Mouse (Mus musculus) neural tube, embryonic 12.5 days (tissue): ENCODE measurements at regions not wholly inside any gene's neighbourhood (a gene's known extent, or its start where the extent isn't known, plus 50 kb on each side); places are given as distances from the start of the nearest gene placed in this dataset.
A peak's percentile ranks its signal among the peaks of the same experiment; 100 is the strongest.

Source experiments
- ATAC-seq: fragments of 200-750 bp; cut with Nextera tagmentation; 2 replicates; pipeline ENCODE4 v1.8.0; 2017; ENCODE audit warnings: low read depth, mild to moderate bottlenecking, moderate TSS enrichment, moderate library complexity; ENCODE audit not compliant: low FRiP score
- H3K27ac ChIP-seq: fragments of 300-500 bp; sonication (generic); 2 replicates; pipeline ENCODE4 v1.5.1; 2016
- H3K27me3 ChIP-seq: fragments of 300-500 bp; sonication (generic); replicated peaks from 2 replicates; pipeline ENCODE4 v1.6.1; 2016; ENCODE audit warnings: mild to moderate bottlenecking
- H3K36me3 ChIP-seq: fragments of 300-500 bp; sonication (generic); 2 replicates; pipeline ENCODE4 v1.6.1; 2016; ENCODE audit warnings: mild to moderate bottlenecking
- H3K4me1 ChIP-seq: fragments of 300-500 bp; sonication (generic); 2 replicates; pipeline ENCODE4 v1.6.1; 2016
- H3K4me2 ChIP-seq: fragments of 300-500 bp; sonication (generic); replicated peaks from 2 replicates; pipeline ENCODE4 v1.6.1; 2016; ENCODE audit warnings: mild to moderate bottlenecking
- H3K4me3 ChIP-seq: fragments of 300-500 bp; sonication (generic); 2 replicates; pipeline ENCODE4 v1.5.1; 2016
- H3K9ac ChIP-seq: fragments of 300-500 bp; sonication (generic); 2 replicates; pipeline ENCODE4 v1.6.1; 2016; ENCODE audit warnings: mild to moderate bottlenecking
- H3K9me3 ChIP-seq: fragments of 300-500 bp; sonication (generic); 2 replicates; pipeline ENCODE4 v1.6.1; 2016; ENCODE audit warnings: mild to moderate bottlenecking
- WGBS: fragments of 180-500 bp; shearing (Covaris S2); methylation state at CpG from one replicate; pipeline ENCODE4 v1.1.7; 2016; 5-methylcytosine and 5-hydroxymethylcytosine counted together

DNA sequence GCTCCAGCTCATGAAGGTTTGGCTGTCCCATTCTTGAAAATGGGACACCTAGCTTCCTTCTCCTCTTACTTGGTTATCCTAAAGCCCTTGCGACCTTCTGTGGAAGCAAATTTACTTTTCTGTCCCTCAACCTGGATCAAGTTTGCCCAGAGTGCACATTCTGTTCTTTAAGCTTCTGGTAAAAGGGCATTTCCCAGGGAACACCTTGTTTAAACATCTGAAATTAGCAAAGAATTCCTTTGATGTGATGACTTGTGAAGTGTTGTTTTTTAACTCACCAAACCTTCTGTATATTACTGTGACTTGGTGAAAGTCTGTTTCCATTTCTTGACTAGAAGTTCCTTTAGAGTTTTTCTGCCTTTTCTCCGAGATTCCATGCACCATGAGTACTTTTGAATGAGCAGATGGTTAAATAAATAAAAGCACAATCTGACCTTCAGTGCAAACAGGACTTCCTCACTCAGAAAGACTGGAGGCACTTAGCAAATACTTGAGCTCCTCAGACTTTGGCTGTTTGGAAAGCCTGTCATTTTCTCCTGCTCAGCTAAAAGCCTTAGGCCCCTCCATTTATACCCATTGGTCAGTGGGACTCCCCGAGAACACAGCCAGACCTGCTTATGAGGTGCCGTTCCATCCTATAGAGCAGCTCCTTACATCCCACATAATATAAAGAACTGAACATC is 69.3 kb upstream of the Rprm start:
- no peak for ATAC-seq
- Histone ChIP-seq H3K36me3 (no peaks in the 10 kb centered on the region), H3K9me3 (no peaks in the 10 kb centered on the region), H3K4me1 (no peaks in the 10 kb centered on the region), H3K27me3 (no peaks in the 10 kb centered on the region), H3K4me2 (no peak overlapping the region), H3K27ac (no peak overlapping the region), H3K4me3 (no peak overlapping the region), H3K9ac (no peak overlapping the region)
- 89% methylated on average over 4 of the region's 4 CpGs for WGBS

DNA sequence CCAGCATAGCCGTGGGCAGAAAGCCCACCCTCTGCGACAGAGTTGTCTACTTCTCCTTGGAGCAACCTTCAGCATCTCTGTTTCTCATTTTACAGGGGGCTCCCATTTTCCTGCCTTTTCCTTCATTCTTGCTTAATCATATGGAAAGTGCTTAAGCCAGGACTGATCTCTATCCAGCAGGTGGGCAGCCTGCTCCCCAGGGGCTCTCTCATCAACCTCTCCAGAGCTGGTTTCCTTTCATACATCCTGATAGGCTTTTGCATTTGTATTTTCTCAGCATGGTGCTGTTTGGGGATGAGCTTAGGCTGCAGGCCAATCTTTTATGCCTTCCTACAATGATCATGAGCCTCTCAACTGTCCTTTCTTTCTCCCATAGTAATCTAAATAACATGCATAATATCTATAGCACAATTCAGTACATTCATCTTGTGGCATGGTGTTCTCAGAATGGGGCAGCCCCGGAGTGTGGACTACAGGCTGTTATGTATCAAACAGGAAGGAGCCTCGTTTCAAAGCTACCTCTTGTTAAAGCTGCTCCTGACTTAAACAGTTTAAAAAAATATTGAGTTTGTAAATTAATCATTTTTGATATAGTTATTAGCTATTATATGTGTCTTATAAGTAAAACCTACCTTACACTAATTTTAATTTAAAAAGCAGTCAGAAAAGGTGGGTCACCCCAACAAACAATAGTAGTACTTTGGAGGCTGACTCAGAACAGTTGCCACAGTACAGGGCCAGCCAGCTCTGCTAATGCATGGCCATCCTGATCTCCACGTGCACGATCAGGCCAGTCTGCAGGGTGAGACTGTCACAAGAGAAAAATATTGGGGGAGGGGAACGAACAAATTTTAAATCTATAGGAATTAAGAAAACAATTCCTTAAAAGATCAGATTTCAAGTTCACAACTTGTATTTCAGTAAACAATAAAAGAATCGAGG is 73.6 kb upstream of the Rprm start:
- no peak for ATAC-seq
- no peaks in the 10 kb centered on the region for H3K9me3 ChIP-seq
- no peak overlapping the region for H3K9ac ChIP-seq
- no peaks in the 10 kb centered on the region for H3K4me1 ChIP-seq
- no peak overlapping the region for H3K27ac ChIP-seq
- H3K36me3 ChIP-seq = no peaks in the 10 kb centered on the region
- no peak overlapping the region for H3K4me3 ChIP-seq
- no peak overlapping the region for H3K4me2 ChIP-seq
- H3K27me3 ChIP-seq = no peaks in the 10 kb centered on the region
- WGBS = 46% methylated on average over 8 of the region's 8 CpGs

GRCm38 (mm10) chr2:54177549-54177948 is 92.2 kb upstream of the Rprm start:
- Histone ChIP-seq H3K4me2 (no peak overlapping the region), H3K4me3 (no peak overlapping the region), H3K4me1 (no peaks in the 10 kb centered on the region), H3K27ac (no peak overlapping the region), H3K36me3 (no peaks in the 10 kb centered on the region), H3K9ac (no peak overlapping the region), H3K27me3 (no peaks in the 10 kb centered on the region), H3K9me3 (no peaks in the 10 kb centered on the region)
- WGBS = 88% methylated on average over 2 of the region's 2 CpGs
- ATAC-seq = no peak

DNA sequence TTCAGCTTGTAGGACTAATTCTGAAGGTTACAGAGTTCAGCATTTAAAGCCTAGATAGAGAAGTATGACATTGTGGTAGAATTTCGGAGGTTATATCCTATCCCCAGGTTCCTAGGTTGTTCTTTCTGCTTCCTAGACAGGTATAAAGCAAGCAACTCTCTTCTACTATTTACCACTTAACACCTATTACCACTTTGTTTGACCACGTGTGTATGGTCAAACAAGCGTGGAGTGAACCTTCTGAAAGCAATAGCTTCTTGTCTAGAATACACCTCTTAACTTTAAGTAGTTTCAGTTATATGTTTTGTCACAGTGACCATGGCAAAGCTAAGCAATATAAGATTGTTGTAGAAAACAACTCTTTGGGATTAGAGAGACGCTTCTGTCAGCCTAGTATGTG is 105.5 kb upstream of the Rprm start:
- H3K4me2 ChIP-seq = no peak overlapping the region
- 90% methylated on average over 4 of the region's 4 CpGs for WGBS
- H3K27ac ChIP-seq = no peak overlapping the region
- no peak overlapping the region for H3K9ac ChIP-seq
- no peak overlapping the region for H3K4me3 ChIP-seq
- H3K9me3 ChIP-seq = no peaks in the 10 kb centered on the region
- no peaks in the 10 kb centered on the region for H3K36me3 ChIP-seq
- no peaks in the 10 kb centered on the region for H3K4me1 ChIP-seq
- no peak for ATAC-seq
- no peaks in the 10 kb centered on the region for H3K27me3 ChIP-seq

GRCm38 (mm10) chr2:54198343-54198742 is 113.0 kb upstream of the Rprm start:
- no peaks in the 10 kb centered on the region for H3K36me3 ChIP-seq
- no peak overlapping the region for H3K4me2 ChIP-seq
- no peaks in the 10 kb centered on the region for H3K9me3 ChIP-seq
- H3K27me3 ChIP-seq = no peaks in the 10 kb centered on the region
- H3K4me3 ChIP-seq = no peak overlapping the region
- no peak for ATAC-seq
- no peak overlapping the region for H3K27ac ChIP-seq
- no peaks in the 10 kb centered on the region for H3K4me1 ChIP-seq
- no peak overlapping the region for H3K9ac ChIP-seq

GRCm38 (mm10) chr2:54215597-54215996 is 130.2 kb upstream of the Rprm start:
- no peak for ATAC-seq
- no peak overlapping the region for H3K4me3 ChIP-seq
- no peak overlapping the region for H3K4me2 ChIP-seq
- H3K27ac ChIP-seq = no peak overlapping the region
- 78% methylated on average over 3 of the region's 3 CpGs for WGBS
- no peaks in the 10 kb centered on the region for H3K4me1 ChIP-seq
- H3K27me3 ChIP-seq = no peaks in the 10 kb centered on the region
- no peak overlapping the region for H3K9ac ChIP-seq
- no peaks in the 10 kb centered on the region for H3K9me3 ChIP-seq
- H3K36me3 ChIP-seq = no peaks in the 10 kb centered on the region

GRCm38 (mm10) chr2:54228613-54229012 is 143.3 kb upstream of the Rprm start:
- Histone ChIP-seq H3K27me3 (no peaks in the 10 kb centered on the region), H3K4me1 (no peaks in the 10 kb centered on the region), H3K27ac (no peak overlapping the region), H3K36me3 (no peaks in the 10 kb centered on the region), H3K4me3 (no peak overlapping the region), H3K4me2 (no peak overlapping the region), H3K9ac (no peak overlapping the region), H3K9me3 (no peaks in the 10 kb centered on the region)
- ATAC-seq = no peak

DNA sequence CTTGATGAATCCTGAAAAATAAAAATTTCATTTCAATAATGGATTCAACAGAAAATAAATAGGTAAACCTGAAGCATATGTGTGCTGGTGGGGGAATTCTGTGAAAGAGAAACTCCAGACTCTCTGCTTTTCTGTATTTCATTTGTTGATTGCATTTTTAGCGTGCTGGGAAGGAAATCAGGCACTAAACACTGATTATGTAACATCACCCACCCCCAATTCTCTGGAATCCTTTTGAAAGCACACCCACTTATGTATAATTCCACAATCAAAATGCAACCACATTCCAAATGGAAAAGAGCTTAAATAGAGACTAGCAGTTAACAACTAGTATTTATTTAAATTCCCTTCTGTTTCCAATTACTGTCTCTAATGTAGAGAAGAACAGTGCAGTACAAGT is 143.7 kb upstream of the Rprm start:
- no peak overlapping the region for H3K4me3 ChIP-seq
- H3K4me1 ChIP-seq = no peaks in the 10 kb centered on the region
- H3K36me3 ChIP-seq = no peaks in the 10 kb centered on the region
- no peak overlapping the region for H3K27ac ChIP-seq
- ATAC-seq = no peak
- no peaks in the 10 kb centered on the region for H3K9me3 ChIP-seq
- H3K9ac ChIP-seq = no peak overlapping the region
- H3K27me3 ChIP-seq = no peaks in the 10 kb centered on the region
- WGBS = 56% methylated on average over 1 of the region's 1 CpGs
- H3K4me2 ChIP-seq = no peak overlapping the region

- no peaks in the 10 kb centered on the region for H3K9me3 ChIP-seq
- H3K4me2 ChIP-seq = no peak overlapping the region
- H3K9ac ChIP-seq = no peak overlapping the region
- no peak overlapping the region for H3K27ac ChIP-seq
- no peaks in the 10 kb centered on the region for H3K27me3 ChIP-seq
- no peaks in the 10 kb centered on the region for H3K4me1 ChIP-seq
- ATAC-seq = no peak
- 84% methylated on average over 1 of the region's 1 CpGs for WGBS
- H3K4me3 ChIP-seq = no peak overlapping the region
- no peaks in the 10 kb centered on the region for H3K36me3 ChIP-seq
Measured at GRCm38 (mm10) chr2:54236760-54237159, 151.4 kb upstream of the Rprm start.

- H3K27ac ChIP-seq = no peak overlapping the region
- no peaks in the 10 kb centered on the region for H3K9me3 ChIP-seq
- H3K4me3 ChIP-seq = no peak overlapping the region
- H3K4me1 ChIP-seq = no peaks in the 10 kb centered on the region
- WGBS = 58% methylated on average over 1 of the region's 1 CpGs
- no peak for ATAC-seq
- no peak overlapping the region for H3K4me2 ChIP-seq
- no peaks in the 10 kb centered on the region for H3K36me3 ChIP-seq
- no peaks in the 10 kb centered on the region for H3K27me3 ChIP-seq
- no peak overlapping the region for H3K9ac ChIP-seq
Measured at GRCm38 (mm10) chr2:54237192-54237591, 151.8 kb upstream of the Rprm start.

DNA sequence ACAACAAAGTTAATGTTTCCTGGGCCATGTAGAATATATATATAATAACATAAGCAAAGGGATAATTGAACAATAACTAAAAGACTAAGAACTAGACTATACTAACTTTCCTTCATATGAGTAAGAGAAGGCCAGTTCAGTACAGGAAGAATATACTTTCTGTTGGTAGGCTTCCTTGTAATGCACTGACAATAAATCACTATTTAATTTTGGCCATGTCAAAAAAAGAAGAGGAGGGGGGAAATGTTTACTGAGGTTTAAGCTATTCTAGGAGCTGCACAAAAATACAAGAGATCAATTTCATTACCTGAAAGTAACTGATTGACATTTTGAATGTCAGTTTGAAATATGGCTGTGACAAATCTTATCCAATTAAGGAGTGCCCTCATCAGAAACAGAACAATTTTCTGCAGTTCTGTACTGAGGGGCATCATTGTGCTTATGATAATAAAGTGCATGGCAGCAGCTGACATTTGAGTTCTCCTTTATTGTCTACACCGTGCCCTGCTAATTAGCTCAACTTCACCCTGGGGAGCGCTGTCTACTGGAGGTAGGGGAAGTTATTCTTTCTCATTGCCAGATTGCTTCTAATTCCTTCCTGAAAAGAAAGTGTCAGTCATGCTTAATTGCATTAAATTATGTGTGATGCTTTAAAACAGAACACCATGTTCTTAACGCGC is 171.2 kb upstream of the Galnt13 start:
- no peaks in the 10 kb centered on the region for H3K27me3 ChIP-seq
- 55% methylated on average over 4 of the region's 4 CpGs for WGBS
- no peak overlapping the region for H3K4me3 ChIP-seq
- H3K4me2 ChIP-seq = no peak overlapping the region
- no peaks in the 10 kb centered on the region for H3K36me3 ChIP-seq
- peak; percentile 97 for ATAC-seq
- no peak overlapping the region for H3K27ac ChIP-seq
- H3K4me1 ChIP-seq = no peaks in the 10 kb centered on the region
- H3K9ac ChIP-seq = no peak overlapping the region
- H3K9me3 ChIP-seq = 0 out of 2 replicates have a peak, but pooled peaks cover 3% of the 10 kb centered on the region

- H3K27me3 ChIP-seq = no peaks in the 10 kb centered on the region
- H3K4me3 ChIP-seq = no peak overlapping the region
- no peak overlapping the region for H3K27ac ChIP-seq
- no peaks in the 10 kb centered on the region for H3K36me3 ChIP-seq
- 79% methylated on average over 5 of the region's 5 CpGs for WGBS
- no peak overlapping the region for H3K4me2 ChIP-seq
- H3K9ac ChIP-seq = no peak overlapping the region
- peak; percentile 59 for ATAC-seq
- no peaks in the 10 kb centered on the region for H3K4me1 ChIP-seq
- 0 out of 2 replicates have a peak, but pooled peaks cover 3% of the 10 kb centered on the region for H3K9me3 ChIP-seq
Measured at GRCm38 (mm10) chr2:54265453-54265823, 170.7 kb upstream of the Galnt13 start.
